Mouse (Mus musculus) left cerebral cortex, postnatal 4 days (tissue): ENCODE data around the gene Sdc4. TPM values are rescaled to one million over a fixed set of nuclear protein-coding genes. Genes with fewer than 3 reads are reported as not detected.

Source experiments
- DNase-seq: peaks from one replicate; pipeline ENCODE4 v3.0.0-alpha.2; 2022
- intact Hi-C: fragments of 180-260 bp; cut with DNase I; formaldehyde crosslinking; loops from one replicate; pipeline ENCODE4 v1.15.1; 2025
- total RNA-seq, 2 experiments: library from RNA; stranded (reverse); gene quantifications; 2 replicates each; pipeline ENCODE4 v1.2.3; 2021

Sdc4 gene
- total RNA-seq, 2 experiments from 2014 or later = 9.6 to 12.6 TPM

DNA sequence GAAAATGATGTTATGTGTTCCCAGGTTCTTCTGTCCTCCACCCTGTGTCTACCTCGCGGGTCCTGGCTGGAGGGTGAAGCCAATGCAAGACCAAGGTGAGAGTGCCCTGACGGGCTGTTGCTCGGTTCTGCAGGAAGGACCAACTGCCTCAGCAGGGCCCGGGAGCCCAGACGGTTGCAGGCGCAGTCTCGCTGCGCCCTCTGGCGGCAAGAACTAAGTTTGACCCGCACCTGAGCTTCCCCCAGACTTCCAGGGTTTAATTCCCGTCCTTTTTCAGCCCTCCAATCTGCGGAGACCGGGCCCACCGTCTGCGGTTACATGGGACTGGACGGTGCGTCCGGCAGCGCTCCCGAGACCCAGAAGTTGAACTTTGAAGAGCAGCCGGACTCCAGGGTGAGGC is 36.0 kb downstream of the Sdc4 start:
- DNase-seq = peak; percentile 72
- intact Hi-C loops = loop anchor here (5.0 kb wide), 2 partner anchors 290 to 305 kb away; no protein-coding TSS in a partner anchor

DNA sequence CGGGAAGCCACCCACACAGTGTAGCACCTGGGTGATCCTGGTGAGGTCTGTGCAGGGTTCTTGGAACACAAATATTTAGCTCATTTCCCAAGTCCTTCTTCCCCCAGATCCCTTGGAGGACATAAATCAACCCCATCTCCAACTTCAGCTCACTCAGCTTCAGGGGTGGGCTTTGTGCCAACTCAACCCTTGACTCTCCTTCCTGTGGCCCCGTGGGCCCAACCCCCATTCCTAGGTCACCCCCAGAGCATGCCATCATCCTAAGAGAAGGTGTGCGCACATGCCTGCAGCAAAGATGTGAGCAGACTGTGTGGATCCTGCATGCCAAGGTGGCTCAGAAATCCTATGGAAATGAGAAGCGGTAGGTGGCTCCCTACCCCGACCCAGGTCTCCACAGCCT is 38.2 kb downstream of the Sdc4 start:
- intact Hi-C loops = loop anchor here (5.0 kb wide), 2 partner anchors 288 to 303 kb away; no protein-coding TSS in a partner anchor
- no peak for DNase-seq

- intact Hi-C loops = loop anchor here (5.0 kb wide), 2 partner anchors 288 to 303 kb away; no protein-coding TSS in a partner anchor
- DNase-seq = no peak
These were observed 38.6 kb downstream of the Sdc4 start, which contains the start of gene Matn4 for GRCm38 (mm10) chr2:164405060-164405459. Gene Matn4, minus strand, starts transcription at chr2:164405160.

DNA sequence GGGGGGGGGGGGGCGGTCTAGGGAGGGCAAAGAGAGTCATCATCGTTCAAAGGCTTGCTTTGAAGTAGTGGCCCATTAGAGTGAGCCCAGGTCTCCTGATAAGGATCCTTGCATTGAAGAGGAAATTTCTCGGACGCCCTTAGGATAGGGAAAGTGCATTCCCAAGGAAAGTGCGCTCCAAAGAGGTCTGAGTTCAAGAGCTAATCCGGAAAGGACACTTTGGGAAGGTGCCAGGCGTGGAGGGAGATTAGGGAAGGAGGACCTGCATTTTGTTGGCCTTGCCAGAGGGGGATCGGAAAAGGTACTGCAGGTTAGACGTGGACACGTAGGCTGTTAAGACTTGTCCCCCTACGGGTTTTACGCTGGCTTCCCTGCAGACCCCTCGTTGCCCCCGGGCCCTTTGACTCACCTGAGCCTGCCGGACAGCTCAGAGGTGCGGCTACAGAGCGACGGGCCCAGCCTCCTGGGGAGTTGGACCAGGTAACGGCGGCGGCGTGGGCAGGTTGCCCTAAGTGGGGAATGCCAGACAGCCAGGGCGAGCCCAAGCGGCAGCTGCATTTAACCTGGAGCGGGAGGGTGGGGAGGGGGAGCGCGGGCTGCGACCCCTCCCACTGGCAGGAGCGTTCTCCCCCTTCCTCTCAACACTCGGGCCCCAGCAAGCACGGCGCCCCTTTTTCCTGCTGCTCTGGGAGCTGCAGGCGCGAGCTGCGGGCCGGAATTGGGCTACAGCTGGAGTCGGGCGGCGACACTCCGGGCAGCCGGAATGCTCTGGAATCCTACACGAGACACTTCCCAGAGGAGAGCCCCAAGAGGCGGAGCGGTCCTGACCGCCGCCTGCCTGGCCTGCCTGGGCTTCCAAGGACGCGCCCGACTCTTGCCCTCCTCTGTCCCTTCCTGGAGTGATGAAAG is 39.4 kb downstream of the Sdc4 start:
- DNase-seq = no peak
- intact Hi-C loops = no loop called here

DNA sequence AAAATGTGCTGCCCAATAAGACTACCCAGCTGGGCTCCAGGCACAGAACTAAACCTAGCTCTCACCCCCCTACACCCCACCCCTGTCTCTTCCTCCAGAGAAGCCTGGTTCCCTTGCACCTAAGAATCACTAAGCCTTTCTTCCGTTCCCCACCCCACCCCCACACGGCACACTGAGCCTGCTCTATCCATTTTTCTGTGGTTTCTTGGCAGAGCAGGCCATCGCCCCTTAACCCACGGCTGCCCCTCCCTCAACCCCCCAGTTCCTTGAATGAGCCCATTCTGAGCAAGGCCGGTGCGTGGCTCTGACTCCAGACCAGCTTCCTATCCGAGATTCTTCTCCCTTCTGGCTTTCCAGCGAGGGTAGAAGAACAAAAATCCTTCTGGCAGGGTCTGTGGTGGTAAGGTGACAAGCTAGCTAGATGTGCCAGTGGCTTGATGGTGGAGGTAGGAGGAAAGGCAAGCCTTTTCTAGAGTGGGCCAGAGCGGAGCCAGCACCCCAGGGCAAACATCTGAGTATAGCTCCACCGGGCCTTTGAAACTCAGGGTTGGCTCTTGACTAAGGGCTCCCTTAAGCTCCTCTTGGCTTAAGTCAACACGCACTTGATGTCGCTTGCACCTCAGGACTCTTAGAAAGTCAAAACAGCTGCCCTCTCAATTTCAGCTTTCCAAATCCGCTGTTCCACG is 40.1 kb downstream of the Sdc4 start:
- intact Hi-C loops = no loop called here
- peak; percentile 33 for DNase-seq

- peak; percentile 70 for DNase-seq
- intact Hi-C loops = no loop called here
These were observed 40.8 kb downstream of the Sdc4 start, which contains the start of gene Rbpjl for GRCm38 (mm10) chr2:164402906-164403305. Gene Rbpjl, plus strand, starts transcription at chr2:164403141.

DNA sequence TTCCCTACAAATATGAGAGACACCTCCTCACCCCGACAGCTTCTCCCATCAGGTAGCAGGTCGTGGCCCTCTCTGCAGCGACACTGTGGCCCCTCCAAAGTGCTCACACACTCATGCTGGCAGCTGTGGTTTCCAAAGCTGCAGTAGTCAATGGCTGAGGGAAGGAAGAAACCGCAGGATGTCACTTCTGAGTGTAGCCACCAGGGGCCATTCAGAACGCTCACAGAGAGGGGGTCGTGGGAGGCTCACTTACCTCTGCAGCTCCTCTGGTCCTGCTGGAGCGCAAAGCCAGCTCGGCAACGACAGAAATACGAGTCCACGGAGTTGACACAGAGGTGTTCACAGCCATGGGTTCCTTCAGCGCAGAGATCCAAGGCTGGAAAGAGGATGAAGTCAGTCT is 46.8 kb downstream of the Sdc4 start:
- intact Hi-C loops = no loop called here
- no peak for DNase-seq

DNA sequence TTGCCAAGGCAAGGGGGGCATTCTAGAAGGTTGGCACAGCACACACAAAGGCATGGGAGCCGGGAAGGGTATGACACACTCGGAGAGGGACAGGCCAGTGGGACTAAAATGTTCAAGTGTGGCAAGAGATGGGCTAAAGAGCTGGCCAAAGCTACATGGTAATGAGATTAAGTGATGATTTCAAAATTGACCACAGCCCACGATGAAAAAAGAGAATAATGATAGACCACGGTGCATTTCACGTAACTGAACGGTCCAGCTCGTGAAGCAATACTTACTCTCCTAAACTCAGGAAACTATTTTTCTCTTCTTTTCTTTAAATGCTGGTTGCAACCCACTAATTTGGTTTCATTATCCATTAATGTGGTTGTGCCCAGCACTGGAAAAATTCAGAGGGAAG is 47.6 kb downstream of the Sdc4 start:
- no peak for DNase-seq
- intact Hi-C loops = no loop called here

DNA sequence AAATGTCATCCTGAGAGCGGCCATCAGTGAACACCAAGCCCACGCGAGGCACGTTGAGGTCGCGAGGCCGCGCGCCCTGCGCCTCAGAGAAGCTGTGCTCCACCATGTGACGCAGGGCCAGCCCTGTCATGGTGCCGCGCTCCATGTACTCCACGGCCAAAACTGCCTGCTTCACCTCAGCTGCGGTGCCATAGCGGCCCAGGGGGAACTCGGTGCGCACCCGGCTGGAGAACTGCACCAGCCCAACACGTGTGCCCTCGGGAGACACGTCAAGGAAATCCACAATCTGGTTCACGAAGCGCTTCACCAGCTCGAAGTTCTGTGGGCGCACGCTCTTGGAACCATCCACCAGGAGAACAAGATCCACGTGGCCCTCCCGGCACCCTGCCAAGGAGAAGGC is 50.6 kb downstream of the Sdc4 start:
- no peak for DNase-seq
- intact Hi-C loops = no loop called here

GRCm38 (mm10) chr2:164389499-164389898 is 54.2 kb downstream of the Sdc4 start:
- DNase-seq = peak; percentile 95
- intact Hi-C loops = no loop called here

DNA sequence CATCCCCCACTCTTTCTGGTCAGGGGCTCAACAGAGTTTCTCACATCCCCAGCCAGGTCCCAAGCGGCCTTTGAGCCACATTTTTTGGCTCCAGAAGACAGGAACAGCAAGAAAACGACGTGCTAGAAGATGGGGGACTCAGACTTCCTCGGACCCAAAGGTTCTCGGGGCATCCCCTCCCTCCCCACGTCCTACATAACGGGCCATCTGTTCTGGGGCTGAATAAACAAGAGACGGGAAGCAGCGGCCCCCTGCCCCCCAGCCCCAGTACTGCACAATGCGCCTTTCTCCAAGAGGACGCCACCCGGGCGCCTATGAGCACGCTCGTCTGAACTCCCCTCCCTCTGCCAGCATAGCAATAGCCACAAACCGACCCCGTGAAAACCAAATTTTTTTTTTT is 54.7 kb downstream of the Sdc4 start, which contains the start of gene Slpi:
TSS of gene Slpi (minus strand) at position 76 of the 400 bp plus-strand sequence.
- intact Hi-C loops = no loop called here
- peak; percentile 71 for DNase-seq

- DNase-seq = peak; percentile 50
- intact Hi-C loops = no loop called here
These were observed 56.7 kb downstream of the Sdc4 start for GRCm38 (mm10) chr2:164386953-164387352.

- intact Hi-C loops = no loop called here
- peak; percentile 84 for DNase-seq
These were observed 57.5 kb downstream of the Sdc4 start for GRCm38 (mm10) chr2:164385927-164386763.

GRCm38 (mm10) chr2:164383656-164384399 is 59.9 kb downstream of the Sdc4 start:
- no peak for DNase-seq
- intact Hi-C loops = no loop called here

DNA sequence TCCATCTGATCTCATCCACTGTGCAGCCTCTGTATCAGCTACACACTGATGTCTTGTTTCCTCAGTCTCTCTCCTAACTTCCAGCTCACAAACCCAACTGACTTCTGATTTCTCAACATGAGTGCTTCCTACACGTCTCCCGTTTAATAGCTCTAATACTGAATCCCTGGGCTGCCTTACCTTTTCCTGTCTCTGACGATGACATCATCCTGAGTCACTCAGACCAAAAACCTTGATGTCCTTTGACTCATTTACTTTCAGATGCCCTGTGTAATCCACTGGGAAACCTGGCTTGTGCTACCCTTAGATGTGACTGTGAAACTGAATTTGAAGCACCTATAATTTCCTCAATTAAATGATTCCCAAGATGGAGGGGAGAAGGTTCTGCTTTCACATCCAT is 60.7 kb downstream of the Sdc4 start:
- intact Hi-C loops = no loop called here
- DNase-seq = no peak

- DNase-seq = no peak
- intact Hi-C loops = no loop called here
These were observed 62.0 kb downstream of the Sdc4 start for GRCm38 (mm10) chr2:164381726-164382125.

GRCm38 (mm10) chr2:164377478-164378426 is 65.9 kb downstream of the Sdc4 start:
- intact Hi-C loops = no loop called here
- DNase-seq = no peak
